Mouse (Mus musculus) forebrain, embryonic 16.5 days (tissue): ENCODE measurements at regions not wholly inside any gene's neighbourhood (a gene's known extent, or its start where the extent isn't known, plus 50 kb on each side); places are given as distances from the start of the nearest gene placed in this dataset.
A peak's percentile ranks its signal among the peaks of the same experiment; 100 is the strongest.

Experiments
- ATAC-seq: fragments of 200-750 bp; cut with Nextera tagmentation; 2 replicates; pipeline ENCODE4 v1.8.0; 2017; ENCODE audit warnings: mild to moderate bottlenecking, moderate library complexity
- H3K27ac ChIP-seq: fragments of 300-500 bp; sonication (generic); 2 replicates; pipeline ENCODE4 v1.5.1; 2014; ENCODE audit warnings: low read length, control low read depth
- H3K27me3 ChIP-seq: fragments of 300-500 bp; sonication (generic); replicated peaks from 2 replicates; pipeline ENCODE4 v1.6.1; 2014; ENCODE audit warnings: low read length; ENCODE audit not compliant: control insufficient read depth, insufficient read depth
- H3K36me3 ChIP-seq: fragments of 300-500 bp; sonication (generic); 2 replicates; pipeline ENCODE4 v1.6.1; 2014; ENCODE audit not compliant: control insufficient read depth, insufficient read depth
- H3K4me1 ChIP-seq: fragments of 300-500 bp; sonication (generic); replicated peaks from 2 replicates; pipeline ENCODE4 v1.6.1; 2014; ENCODE audit warnings: low read length; ENCODE audit not compliant: control insufficient read depth, insufficient read depth
- H3K4me2 ChIP-seq: fragments of 300-500 bp; sonication (generic); 2 replicates; pipeline ENCODE4 v1.6.1; 2014; ENCODE audit warnings: mild to moderate bottlenecking, low read length, control low read depth
- H3K4me3 ChIP-seq: fragments of 300-500 bp; sonication (generic); replicated peaks from 2 replicates; pipeline ENCODE4 v1.5.1; 2014; ENCODE audit warnings: mild to moderate bottlenecking, low read length, control low read depth
- H3K9ac ChIP-seq: fragments of 300-500 bp; sonication (generic); replicated peaks from 2 replicates; pipeline ENCODE4 v1.6.1; 2014; ENCODE audit warnings: low read depth, low read length, control low read depth
- H3K9me3 ChIP-seq: fragments of 300-500 bp; sonication (generic); 2 replicates; pipeline ENCODE4 v1.6.1; 2016; ENCODE audit warnings: low read length; ENCODE audit not compliant: control insufficient read depth
- WGBS: fragments of 180-500 bp; shearing (Covaris S2); extraction: QIAGEN DNeasy Blood & Tissue Kit; methylation state at CpG from one replicate; pipeline ENCODE4 v1.1.7; 2014; 5-methylcytosine and 5-hydroxymethylcytosine counted together

- peak; percentile 94 for ATAC-seq
- no peaks in the 10 kb centered on the region for H3K36me3 ChIP-seq
- no peaks in the 10 kb centered on the region for H3K9me3 ChIP-seq
- no peaks in the 10 kb centered on the region for H3K4me1 ChIP-seq
- no peak overlapping the region for H3K4me3 ChIP-seq
- H3K27me3 ChIP-seq, result no peaks in the 10 kb centered on the region
- whole genome bisulfite sequencing, result 20% methylated on average over 3 of the region's 3 CpGs
- H3K9ac ChIP-seq, result no peak overlapping the region
- H3K4me2 ChIP-seq, result no peak overlapping the region
- H3K27ac ChIP-seq, result no peak overlapping the region
These were observed 159.3 kb upstream of the Large1 start for GRCm38 (mm10) chr8:73512613-73513012.
